Mouse (Mus musculus) limb, embryonic 11.5 days (tissue): ENCODE measurements around the gene Gm20721. TPM values are rescaled to one million over a fixed set of nuclear protein-coding genes. Genes with fewer than 3 reads are reported as not detected.
"Not testable (repeated sequence)": the region's sequence is repeated elsewhere in the genome, so short reads cannot be mapped to it uniquely, and the experiment has no call there.

ENCODE experiments used
- ATAC-seq: fragments of 200-750 bp; cut with Nextera tagmentation; 2 replicates; pipeline ENCODE4 v1.8.0; 2017; ENCODE audit warnings: low read depth; ENCODE audit not compliant: insufficient number of reproducible peaks, low FRiP score, low TSS enrichment
- DNase-seq: peaks from one replicate; pipeline ENCODE4 v3.0.0-alpha.2; 2015; ENCODE audit warnings: low spot score
- H3K27ac ChIP-seq: fragments of 300-500 bp; sonication (generic); replicated peaks from 2 replicates; pipeline ENCODE4 v1.5.1; 2014; ENCODE audit warnings: low read depth, mild to moderate bottlenecking, low read length
- H3K27me3 ChIP-seq: fragments of 300-500 bp; sonication (generic); 2 replicates; pipeline ENCODE4 v1.6.1; 2014; ENCODE audit warnings: mild to moderate bottlenecking, low read length, mixed read lengths; ENCODE audit not compliant: control insufficient read depth, insufficient read depth
- H3K36me3 ChIP-seq: fragments of 300-500 bp; sonication (generic); 2 replicates; pipeline ENCODE4 v1.6.1; 2014; ENCODE audit warnings: mild to moderate bottlenecking, low read length, moderate library complexity, mixed read lengths; ENCODE audit not compliant: control insufficient read depth, insufficient read depth
- H3K4me1 ChIP-seq: fragments of 300-500 bp; sonication (generic); 2 replicates; pipeline ENCODE4 v1.6.1; 2014; ENCODE audit warnings: low read length, mixed read lengths; ENCODE audit not compliant: control insufficient read depth, insufficient read depth
- H3K4me2 ChIP-seq: fragments of 300-500 bp; sonication (generic); 2 replicates; pipeline ENCODE4 v1.6.1; 2014; ENCODE audit warnings: low read depth, mild to moderate bottlenecking, moderate library complexity; ENCODE audit not compliant: severe bottlenecking
- H3K4me3 ChIP-seq: fragments of 300-500 bp; sonication (generic); 2 replicates; pipeline ENCODE4 v1.5.1; 2014; ENCODE audit warnings: low read depth, low read length
- H3K9ac ChIP-seq: fragments of 300-500 bp; sonication (generic); 2 replicates; pipeline ENCODE4 v1.6.1; 2014; ENCODE audit warnings: mild to moderate bottlenecking, low read length
- H3K9me3 ChIP-seq: fragments of 300-500 bp; sonication (generic); 2 replicates; pipeline ENCODE4 v1.6.1; 2016; ENCODE audit warnings: low read length; ENCODE audit not compliant: control insufficient read depth
- WGBS: fragments of 180-500 bp; shearing (Covaris S2); extraction: QIAGEN DNeasy Blood & Tissue Kit; methylation state at CpG from one replicate; pipeline ENCODE4 v1.1.7; 2014; 5-methylcytosine and 5-hydroxymethylcytosine counted together
- polyA plus RNA-seq: library from polyadenylated mRNA; unstranded; fragments of >200 nt; fragmentation: Nextera tagmentation; extraction: Ambion mirVana; gene quantifications from 2 replicates; pipeline ENCODE4 v1.2.1, GENCODE M21; 2014

Gene Gm20721
- polyA plus RNA-seq = 8.6 and 13.0 TPM in 2 replicates

- no peak within 1 kb of the TSS for H3K4me3 ChIP-seq
- no peak within 1 kb of the TSS for H3K27ac ChIP-seq
- 96% methylated on average over 5 of the region's 5 CpGs for WGBS
- no peak within 1 kb of the TSS for H3K4me2 ChIP-seq
- no peak for ATAC-seq
- H3K36me3 ChIP-seq = peaks cover 25% of the 10 kb centered on the region
- no peaks in the 10 kb centered on the region for H3K9me3 ChIP-seq
- H3K27me3 ChIP-seq = no peaks in the 10 kb centered on the region
- H3K9ac ChIP-seq = no peak within 1 kb of the TSS
- peaks cover 10% of the 10 kb centered on the region for H3K4me1 ChIP-seq
- no peak for DNase-seq
Observed at GRCm38 (mm10) chr2:174346612-174346998, at the start of gene Gm20721. Gene Gm20721 (minus strand): TSS chr2:174346712.

GRCm38 (mm10) chr2:174393383-174393782 lies 46.9 kb upstream of the Gm20721 start:
- Histone ChIP-seq H3K36me3 (no peaks in the 10 kb centered on the region), H3K9ac (no peak overlapping the region), H3K4me1 (no peaks in the 10 kb centered on the region), H3K27ac (no peak overlapping the region), H3K27me3 (no peaks in the 10 kb centered on the region), H3K4me2 (no peak overlapping the region), H3K4me3 (no peak overlapping the region), H3K9me3 (no peaks in the 10 kb centered on the region)
- DNase-seq (no peak), ATAC-seq (no peak)
- WGBS = 85% methylated on average over 5 of the region's 5 CpGs

DNA sequence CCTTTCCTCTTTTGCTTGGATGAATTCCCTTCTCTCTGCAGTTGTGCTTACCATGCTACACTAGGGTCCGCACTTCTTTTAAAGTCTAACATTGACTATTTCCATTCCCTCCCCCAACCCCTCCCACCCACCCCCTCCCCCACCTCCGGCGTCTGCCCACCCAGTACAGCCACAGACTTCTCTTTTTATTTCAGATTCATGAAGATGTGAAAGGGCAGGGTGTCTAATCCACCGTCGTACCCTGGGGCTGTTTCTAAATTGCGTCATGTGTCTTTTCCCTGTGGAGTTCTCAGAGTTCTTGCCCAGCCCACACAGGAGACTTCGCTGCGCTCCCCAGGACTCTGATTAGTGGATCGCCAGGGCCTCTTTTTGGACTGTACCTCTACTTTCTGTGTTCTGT lies 46.0 kb upstream of the Gm20721 start:
- Histone ChIP-seq H3K9ac (no peak overlapping the region), H3K36me3 (no peaks in the 10 kb centered on the region), H3K4me3 (no peak overlapping the region), H3K4me2 (no peak overlapping the region), H3K9me3 (no peaks in the 10 kb centered on the region), H3K27ac (no peak overlapping the region), H3K27me3 (no peaks in the 10 kb centered on the region), H3K4me1 (no peaks in the 10 kb centered on the region)
- WGBS = 74% methylated on average over 9 of the region's 9 CpGs
- DNase-seq = no peak
- ATAC-seq = no peak

- DNase-seq = no peak
- no peak overlapping the region for H3K27ac ChIP-seq
- no peak overlapping the region for H3K9ac ChIP-seq
- H3K27me3 ChIP-seq = no peaks in the 10 kb centered on the region
- no peak overlapping the region for H3K4me3 ChIP-seq
- no peaks in the 10 kb centered on the region for H3K9me3 ChIP-seq
- WGBS = 92% methylated on average over 3 of the region's 3 CpGs
- H3K36me3 ChIP-seq = no peaks in the 10 kb centered on the region
- H3K4me1 ChIP-seq = no peaks in the 10 kb centered on the region
- no peak for ATAC-seq
- no peak overlapping the region for H3K4me2 ChIP-seq
Observed at GRCm38 (mm10) chr2:174391936-174392335, 45.4 kb upstream of the Gm20721 start.

- ATAC-seq = no peak
- no peak overlapping the region for H3K4me3 ChIP-seq
- no peak overlapping the region for H3K9ac ChIP-seq
- no peak overlapping the region for H3K27ac ChIP-seq
- no peaks in the 10 kb centered on the region for H3K36me3 ChIP-seq
- DNase-seq = no peak
- no peaks in the 10 kb centered on the region for H3K9me3 ChIP-seq
- no peaks in the 10 kb centered on the region for H3K27me3 ChIP-seq
- H3K4me1 ChIP-seq = no peaks in the 10 kb centered on the region
- 85% methylated on average over 9 of the region's 9 CpGs for WGBS
- no peak overlapping the region for H3K4me2 ChIP-seq
Observed at GRCm38 (mm10) chr2:174381021-174381420, 34.5 kb upstream of the Gm20721 start.

DNA sequence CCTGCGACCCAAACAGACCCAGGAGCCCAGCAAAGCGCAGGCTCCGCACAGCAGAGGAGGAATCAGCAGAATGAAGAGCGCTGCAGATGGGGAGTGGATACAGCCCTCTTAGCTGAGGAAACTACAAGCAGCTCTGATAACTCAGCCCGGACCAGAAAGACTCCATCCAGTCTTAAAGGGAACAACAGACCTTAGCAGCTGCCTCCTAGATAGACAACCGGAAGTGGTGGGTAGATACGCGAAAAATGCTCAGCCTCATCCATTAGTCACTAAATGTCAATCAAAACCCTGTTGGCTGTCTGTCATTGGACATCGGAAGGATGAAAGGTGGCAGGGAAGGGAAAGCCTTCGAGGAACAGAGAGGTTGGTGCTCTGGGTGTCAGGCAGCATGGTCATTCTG lies 20.1 kb upstream of the Gm20721 start:
- H3K4me1 ChIP-seq = no peaks in the 10 kb centered on the region
- H3K4me2 ChIP-seq = no peak overlapping the region
- no peak overlapping the region for H3K27ac ChIP-seq
- no peak for ATAC-seq
- no peak for DNase-seq
- no peak overlapping the region for H3K4me3 ChIP-seq
- 82% methylated on average over 10 of the region's 10 CpGs for WGBS
- H3K9me3 ChIP-seq = no peaks in the 10 kb centered on the region
- no peak overlapping the region for H3K9ac ChIP-seq
- H3K27me3 ChIP-seq = no peaks in the 10 kb centered on the region
- no peaks in the 10 kb centered on the region for H3K36me3 ChIP-seq

DNA sequence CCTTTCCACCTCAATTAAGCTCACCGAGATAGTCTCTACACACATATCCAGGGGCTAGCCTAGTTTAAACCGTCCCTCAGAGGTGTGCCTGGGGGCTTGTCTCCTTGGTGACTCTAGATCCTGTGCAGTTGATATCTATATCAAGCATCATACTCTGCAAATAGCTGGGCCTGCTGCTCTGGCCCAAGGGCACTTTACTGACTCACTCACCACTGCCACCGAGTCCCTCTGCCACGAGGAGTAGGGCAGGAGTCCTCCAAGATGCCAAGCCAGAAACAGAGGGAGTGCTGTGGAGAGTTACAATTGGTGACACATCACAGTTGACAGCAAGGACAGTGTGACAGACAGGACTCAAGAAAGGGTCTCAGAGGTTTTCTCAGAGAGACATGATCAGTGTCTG lies 13.1 kb upstream of the Gm20721 start:
- 80% methylated on average over 4 of the region's 4 CpGs for WGBS
- Histone ChIP-seq H3K4me2 (no peak overlapping the region), H3K4me1 (no peaks in the 10 kb centered on the region), H3K27me3 (no peaks in the 10 kb centered on the region), H3K4me3 (no peak overlapping the region), H3K27ac (no peak overlapping the region), H3K9ac (no peak overlapping the region), H3K9me3 (no peaks in the 10 kb centered on the region), H3K36me3 (no peaks in the 10 kb centered on the region)
- DNase-seq = peak; percentile 15
- no peak for ATAC-seq

DNA sequence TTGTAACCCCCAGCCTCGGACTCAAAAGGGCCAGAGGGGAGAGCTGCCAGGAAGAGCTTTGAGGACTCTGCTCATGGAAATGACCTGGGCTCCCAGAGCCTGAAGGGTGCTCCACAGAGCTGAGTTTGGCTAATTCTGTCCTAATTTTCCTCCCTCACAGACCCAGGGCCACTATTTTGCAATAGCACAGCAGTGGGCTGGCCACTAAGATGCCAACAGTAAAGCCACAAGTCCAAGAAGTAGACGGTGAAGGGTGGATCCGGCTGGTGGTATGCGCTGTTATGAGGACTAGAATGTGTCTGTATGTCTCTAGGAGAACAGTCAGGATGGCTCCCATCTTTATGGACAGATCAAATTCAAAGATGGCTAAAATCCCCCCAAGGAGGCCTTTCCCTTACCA lies 12.0 kb upstream of the Gm20721 start:
- H3K4me2 ChIP-seq = no peak overlapping the region
- peak; percentile 4 for DNase-seq

GRCm38 (mm10) chr2:174346999-174347668 lies 622 bp upstream of the Gm20721 start:
- H3K4me3 ChIP-seq, H3K27ac ChIP-seq, DNase-seq, H3K4me2 ChIP-seq, ATAC-seq, H3K9me3 ChIP-seq, H3K27me3 ChIP-seq, H3K9ac ChIP-seq: not testable (repeated sequence)
- H3K4me1 ChIP-seq = peaks cover 10% of the 10 kb centered on the region
- 98% methylated on average over 2 of the region's 2 CpGs for WGBS
- H3K36me3 ChIP-seq = peaks cover 22% of the 10 kb centered on the region

More for the DNA sequence above, 12.0 kb upstream of the Gm20721 start:
- WGBS = 81% methylated on average over 4 of the region's 4 CpGs
- Histone ChIP-seq H3K36me3 (no peaks in the 10 kb centered on the region), H3K27ac (no peak overlapping the region), H3K27me3 (no peaks in the 10 kb centered on the region), H3K9me3 (no peaks in the 10 kb centered on the region), H3K9ac (no peak overlapping the region), H3K4me3 (no peak overlapping the region), H3K4me1 (no peaks in the 10 kb centered on the region)
- no peak for ATAC-seq
